Mouse (Mus musculus): ENCODE data around the gene Corin. TPM values are rescaled to one million over a fixed set of nuclear protein-coding genes. Genes with fewer than 3 reads are reported as not detected.

Gene Corin
- total RNA-seq, 1 experiment from 2014 or later = 0.11 TPM

- DNase-seq = no peak
Observed at GRCm38 (mm10) chr5:72441181-72441580, 63.1 kb downstream of the Corin start.

- DNase-seq = no peak
Observed at GRCm38 (mm10) chr5:72435085-72435484, 69.2 kb downstream of the Corin start.

- DNase-seq = no peak
Observed at GRCm38 (mm10) chr5:72431856-72432255, 72.4 kb downstream of the Corin start.

- DNase-seq = no peak
Observed at GRCm38 (mm10) chr5:72427556-72427955, 76.7 kb downstream of the Corin start.

- DNase-seq = no peak
Observed at GRCm38 (mm10) chr5:72425342-72426010, 78.8 kb downstream of the Corin start.

- DNase-seq = no peak
Observed at GRCm38 (mm10) chr5:72411874-72412329, 92.4 kb downstream of the Corin start.

- no peak for DNase-seq
Observed at GRCm38 (mm10) chr5:72410841-72411240, 93.4 kb downstream of the Corin start.

GRCm38 (mm10) chr5:72403376-72403775 is 100.9 kb downstream of the Corin start:
- no peak for DNase-seq

- no peak for DNase-seq
Observed at GRCm38 (mm10) chr5:72402913-72403312, 101.4 kb downstream of the Corin start.

GRCm38 (mm10) chr5:72401778-72402177 is 102.5 kb downstream of the Corin start:
- DNase-seq = no peak

- no peak for DNase-seq
Observed at GRCm38 (mm10) chr5:72401251-72401650, 103.0 kb downstream of the Corin start.

- DNase-seq = no peak
Observed at GRCm38 (mm10) chr5:72382148-72382547, 122.1 kb downstream of the Corin start.

- DNase-seq = no peak
Observed at GRCm38 (mm10) chr5:72380616-72381015, 123.7 kb downstream of the Corin start.

- DNase-seq = no peak
Observed at GRCm38 (mm10) chr5:72368004-72368403, 136.3 kb downstream of the Corin start.

- DNase-seq = no peak
Observed at GRCm38 (mm10) chr5:72365801-72366200, 138.5 kb downstream of the Corin start.

GRCm38 (mm10) chr5:72363838-72364237 is 140.4 kb downstream of the Corin start:
- DNase-seq = no peak

- no peak for DNase-seq
Observed at GRCm38 (mm10) chr5:72353746-72354145, 150.5 kb downstream of the Corin start.

- peak; percentile 41 for DNase-seq
Observed at GRCm38 (mm10) chr5:72350081-72350758, 154.1 kb downstream of the Corin start.

GRCm38 (mm10) chr5:72348591-72348990 is 155.7 kb downstream of the Corin start:
- no peak for DNase-seq

GRCm38 (mm10) chr5:72335873-72336272 is 168.4 kb downstream of the Corin start:
- no peak for DNase-seq

- DNase-seq = no peak
Observed at GRCm38 (mm10) chr5:72332901-72333300, 171.4 kb downstream of the Corin start.

GRCm38 (mm10) chr5:72331217-72331616 is 173.1 kb downstream of the Corin start:
- peak; percentile 5 for DNase-seq

- no peak for DNase-seq
Observed at GRCm38 (mm10) chr5:72330648-72331047, 173.6 kb downstream of the Corin start.

GRCm38 (mm10) chr5:72329453-72329852 is 174.8 kb downstream of the Corin start:
- DNase-seq = no peak
